Mouse (Mus musculus) lung, postnatal 25 days (tissue): ENCODE data around the gene Suv39h2.
A peak's percentile ranks its signal among the peaks of the same experiment; 100 is the strongest.

ENCODE experiments used
- DNase-seq: peaks from one replicate; pipeline ENCODE4 v3.0.0; 2022; ENCODE audit warnings: low spot score

The Suv39h2 gene

DNA sequence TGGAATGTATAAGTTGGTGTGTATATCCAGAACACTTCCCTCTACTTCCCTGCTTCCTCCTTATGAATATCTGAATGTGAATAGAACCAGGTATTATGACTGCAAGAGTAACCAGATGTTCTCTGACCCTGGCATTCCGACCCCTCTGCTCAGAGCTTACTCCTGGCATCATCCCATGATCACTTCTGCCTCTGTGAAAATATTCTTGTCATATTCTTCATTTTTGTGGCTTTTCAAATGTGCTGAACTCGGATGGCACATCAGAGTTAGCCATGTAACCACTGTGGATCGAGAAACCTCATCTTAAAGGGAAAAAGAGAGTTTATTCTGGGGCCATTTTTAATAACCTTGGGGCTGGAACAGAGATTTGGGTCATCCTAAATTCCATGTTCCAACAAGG is 52.3 kb downstream of the Suv39h2 start, which contains the start of gene Meig1:
Gene Meig1, minus strand, starts transcription at position 101 of the 400 bp plus-strand sequence.
- DNase-seq = no peak

DNA sequence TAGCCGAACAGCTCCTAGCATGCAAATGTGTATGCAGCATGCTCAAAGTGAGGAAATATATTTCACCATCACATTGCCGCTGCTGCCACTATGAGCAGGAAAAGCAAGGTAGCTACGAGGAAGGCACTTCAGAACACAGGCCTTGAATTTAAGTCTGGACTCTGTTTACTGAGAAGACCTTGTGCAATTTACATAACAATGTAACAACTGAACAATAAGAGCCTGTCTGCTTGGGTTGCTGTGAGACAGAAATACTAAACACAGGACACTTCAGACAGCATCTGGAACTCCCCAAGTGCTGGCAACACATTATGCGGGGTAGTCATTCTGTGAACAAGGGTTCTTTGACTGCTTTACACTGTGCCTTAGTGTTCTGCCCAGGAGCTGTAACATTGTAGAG is 54.7 kb downstream of the Suv39h2 start:
- DNase-seq = no peak

DNA sequence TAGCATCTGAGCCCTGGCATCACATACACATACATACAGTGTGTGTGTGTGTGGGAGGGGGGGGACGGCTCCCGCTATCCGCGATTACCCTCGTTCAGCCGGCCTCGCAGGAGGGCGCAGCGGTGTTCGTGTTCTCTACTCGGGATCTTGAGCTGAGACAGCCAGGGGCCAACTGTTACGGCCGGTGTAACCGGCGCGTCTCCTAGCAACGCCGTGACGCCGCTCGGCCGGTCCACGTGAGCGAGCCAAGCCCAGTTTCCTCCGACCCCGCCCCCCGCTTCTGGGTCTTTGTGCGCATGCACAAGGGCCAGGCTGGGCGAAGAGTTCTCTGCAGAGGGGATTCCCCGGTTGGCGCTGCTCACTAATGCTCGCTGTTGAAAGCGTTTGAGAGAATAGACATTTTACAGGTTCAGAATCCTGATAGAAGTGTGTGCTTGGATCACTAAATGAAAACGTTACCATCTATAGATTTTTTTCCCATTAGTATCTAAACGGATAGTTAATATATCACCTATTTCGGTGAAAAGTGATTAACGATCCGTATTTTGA is 55.9 kb downstream of the Suv39h2 start:
- peak; percentile 97 for DNase-seq

DNA sequence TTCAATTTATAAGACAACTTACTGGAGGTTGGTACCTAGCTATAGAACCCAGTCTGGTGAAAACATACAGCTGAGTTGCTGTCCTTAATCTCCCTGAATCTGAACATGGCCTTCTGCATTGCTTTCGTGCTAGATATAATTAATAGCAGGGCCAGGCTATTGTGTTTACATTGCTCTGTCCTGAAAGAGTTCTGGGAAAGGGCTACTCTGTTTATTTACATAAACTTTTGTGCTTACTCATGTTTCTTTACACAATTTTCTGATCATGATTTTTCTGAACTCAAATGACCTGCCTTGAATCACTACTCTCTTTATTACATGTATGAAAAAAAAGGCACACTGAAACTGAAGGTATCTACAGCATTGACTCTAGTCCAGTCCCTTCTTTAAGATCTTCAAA is 59.2 kb downstream of the Suv39h2 start:
- no peak for DNase-seq

DNA sequence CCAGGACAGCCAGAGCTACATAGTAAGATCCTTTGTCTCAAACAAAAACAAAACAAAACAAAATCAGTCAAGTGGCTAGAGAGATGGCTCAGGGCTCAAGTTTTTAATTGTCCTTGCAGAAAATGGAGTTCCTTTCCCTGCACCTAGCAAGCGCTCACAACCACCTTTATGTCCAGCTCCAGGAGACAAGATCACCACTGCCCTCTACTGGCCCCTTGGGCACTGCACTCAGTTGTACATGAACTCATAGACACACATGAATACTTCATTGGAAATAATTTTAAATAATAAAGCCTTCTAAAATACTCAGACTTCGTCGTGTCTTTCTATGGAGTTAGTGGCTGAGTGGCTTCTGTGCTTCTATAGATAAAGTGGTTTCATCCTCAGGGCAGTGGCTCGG is 60.6 kb downstream of the Suv39h2 start:
- DNase-seq = peak; percentile 34

DNA sequence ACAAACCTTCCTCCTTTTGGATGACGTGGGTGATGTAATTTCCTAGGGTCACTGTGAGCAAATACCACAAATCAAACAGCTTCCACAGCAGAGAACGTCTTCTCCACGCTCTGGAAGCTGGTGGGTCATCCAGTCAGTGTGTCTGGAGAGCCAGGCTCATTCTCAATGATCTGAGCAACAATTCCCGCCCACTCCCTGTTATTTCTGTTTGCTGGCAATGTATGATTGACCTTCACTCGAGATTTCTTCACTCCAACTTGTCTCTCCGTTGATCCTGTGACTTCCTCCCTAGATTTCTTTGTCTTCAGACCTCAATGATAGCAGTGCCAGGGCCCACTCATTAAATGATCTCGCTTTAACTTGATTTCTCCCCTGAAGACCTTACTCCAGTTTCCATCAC is 67.1 kb downstream of the Suv39h2 start:
- no peak for DNase-seq

DNA sequence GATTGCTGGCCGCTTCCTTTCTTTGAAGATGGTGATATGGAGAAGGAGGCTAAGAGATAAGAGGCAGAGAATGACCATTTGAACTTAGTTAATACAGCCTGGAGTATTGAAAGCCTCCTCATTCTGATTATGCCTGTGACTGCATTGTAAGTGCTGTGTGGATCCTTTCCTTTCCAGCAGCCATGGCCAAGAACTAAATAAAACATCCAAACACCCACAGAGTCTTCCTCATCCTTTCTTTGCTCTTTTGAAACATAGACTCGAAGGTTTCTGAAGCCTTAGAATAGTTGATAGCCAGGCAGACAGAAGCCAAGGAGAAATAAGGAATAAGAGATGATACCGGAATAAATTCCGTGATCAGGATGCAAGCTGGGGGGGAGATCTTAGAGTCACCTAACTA is 68.8 kb downstream of the Suv39h2 start:
- DNase-seq = no peak
